In the genomic region with DNA sequence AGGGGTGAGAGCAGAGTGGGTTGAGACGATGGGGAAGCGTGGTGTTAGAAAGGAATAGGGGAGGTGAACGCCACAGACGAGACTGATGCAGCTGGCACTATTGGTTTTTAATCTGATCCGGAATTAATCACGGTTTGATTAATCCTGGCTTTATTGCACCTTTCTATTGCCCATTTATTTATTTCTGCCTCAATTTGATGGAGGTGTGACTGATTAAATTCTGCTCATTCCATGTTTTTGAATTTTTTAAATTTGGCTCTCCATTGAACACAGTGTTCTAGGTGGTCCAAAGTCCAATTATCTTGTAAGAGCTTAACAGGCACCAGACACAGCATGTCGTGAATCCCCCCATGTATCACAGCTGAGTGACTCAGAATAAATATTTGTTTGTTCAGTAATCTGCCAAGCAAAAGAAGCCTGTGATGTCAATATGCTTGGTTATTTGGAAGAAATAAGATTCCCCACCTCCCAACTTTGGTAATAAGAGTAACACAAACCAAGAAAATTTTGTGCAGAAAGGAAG, we compare ENCODE assay signal across 17 mouse cellular contexts.
A peak's percentile ranks its signal among the peaks of the same experiment; 100 is the strongest.
DNase-seq lines count a peak whose midpoint lies in the region; ATAC-seq and TF ChIP-seq lines count a peak whose summit lies in the region.
"Had no signal": no experiment of that assay in that cellular context is flagged by ENCODE, and none has a peak within 500 bp of the region (broad histone marks: within the 10 kb centered on the region; RNA-seq: fewer than 3 reads in every experiment).

No protein-coding gene starts in this region.

- no peak overlapping the region for H3K4me2 ChIP-seq in embryonic facial prominence, embryonic 11.5 days (ENCODE audit: low read depth, low read length)
- peak overlapping the region; percentile 22 for H3K4me2 ChIP-seq in midbrain, embryonic 12.5 days (replicated peaks)
- H3K4me2 ChIP-seq: heart, embryonic 11.5 days; liver, embryonic 13.5 days had no signal

- H3K36me3 ChIP-seq in embryonic facial prominence, embryonic 11.5 days (replicated peaks; ENCODE audit: control insufficient read depth, insufficient read depth, low read depth, low read length), result no peaks in the 10 kb centered on the region
- no peaks in the 10 kb centered on the region for H3K36me3 ChIP-seq in hindbrain, embryonic 10.5 days
- H3K36me3 ChIP-seq in midbrain, embryonic 12.5 days, result no peaks in the 10 kb centered on the region
- no peaks in the 10 kb centered on the region for H3K36me3 ChIP-seq in thymus, adult 2 months (ENCODE audit: control insufficient read depth, insufficient read depth, low read length)
- H3K36me3 ChIP-seq: liver, embryonic 13.5 days had no signal

- no peak overlapping the region for H3K9ac ChIP-seq in embryonic facial prominence, embryonic 11.5 days (replicated peaks; ENCODE audit: low read length)
- no peak overlapping the region for H3K9ac ChIP-seq in midbrain, embryonic 12.5 days (replicated peaks)
- H3K9ac ChIP-seq: liver, embryonic 13.5 days had no signal

- TF ChIP-seq POLR2A in thymus, adult 2 months (IDR thresholded peaks at IDR 0.05; ENCODE audit: control insufficient read depth, extremely low read depth, insufficient read depth, low read length, poor library complexity), result no peak

- DNase-seq in MN1 (ENCODE audit: low spot score), result peak; percentile 15
- no peak for DNase-seq in embryonic facial prominence, embryonic 11.5 days (ENCODE audit: low spot score)
- no peak for DNase-seq in hindbrain, embryonic 10.5 days (ENCODE audit: low spot score)
- no peak for DNase-seq in thymus, adult 2 months
- no peak for DNase-seq in gastrocnemius, adult 18-20 months (ENCODE audit: low spot score)
- no peak for DNase-seq in heart, adult 8-10 months (ENCODE audit: low spot score)
- no peak for DNase-seq in gastrocnemius, postnatal 36 days
- DNase-seq: cerebellum, adult 2 months; gastrocnemius, adult 2 months; heart, postnatal 36 days; liver, embryonic 13.5 days; lung, postnatal 14 days; right cerebral cortex, postnatal 25 days had no signal

- no peak overlapping the region for H3K27ac ChIP-seq in embryonic facial prominence, embryonic 11.5 days (replicated peaks; ENCODE audit: low read depth, low read length)
- H3K27ac ChIP-seq in hindbrain, embryonic 10.5 days, result peak overlapping the region; percentile 81
- peak overlapping the region; percentile 84 for H3K27ac ChIP-seq in midbrain, embryonic 12.5 days (replicated peaks)
- H3K27ac ChIP-seq in thymus, adult 2 months (ENCODE audit: control insufficient read depth, insufficient read depth, low read length), result no peak overlapping the region
- H3K27ac ChIP-seq: gastrocnemius, adult 2 months; liver, embryonic 13.5 days had no signal

- TF ChIP-seq CTCF in thymus, adult 2 months (IDR thresholded peaks at IDR 0.05; ENCODE audit: borderline replicate concordance, control insufficient read depth, extremely low read depth, insufficient read depth, low read length, poor library complexity), result no peak

- no peak overlapping the region for H3K4me3 ChIP-seq in embryonic facial prominence, embryonic 11.5 days (ENCODE audit: low read depth, low read length)
- H3K4me3 ChIP-seq in hindbrain, embryonic 10.5 days, result no peak overlapping the region
- H3K4me3 ChIP-seq in midbrain, embryonic 12.5 days, result no peak overlapping the region
- no peak overlapping the region for H3K4me3 ChIP-seq in thymus, adult 2 months (ENCODE audit: control insufficient read depth, insufficient read depth, low read length)
- H3K4me3 ChIP-seq: erythroblast, embryonic 14.5 days; gastrocnemius, adult 2 months; liver, embryonic 13.5 days had no signal

- no peaks in the 10 kb centered on the region for H3K9me3 ChIP-seq in embryonic facial prominence, embryonic 11.5 days (replicated peaks; ENCODE audit: control insufficient read depth, low read length)
- no peaks in the 10 kb centered on the region for H3K9me3 ChIP-seq in hindbrain, embryonic 10.5 days
- H3K9me3 ChIP-seq in midbrain, embryonic 12.5 days, result no peaks in the 10 kb centered on the region
- H3K9me3 ChIP-seq: liver, embryonic 13.5 days had no signal

- peak; percentile 80 for ATAC-seq in embryonic facial prominence, embryonic 11.5 days (replicated peaks; ENCODE audit: insufficient number of reproducible peaks, low FRiP score, low TSS enrichment, low read depth)
- peak; percentile 86 for ATAC-seq in midbrain, embryonic 12.5 days (ENCODE audit: low FRiP score, low read depth)
- ATAC-seq: activated CD4-positive, CD25-positive, alpha-beta regulatory T cell, adult 4 months had no signal

- WGBS in embryonic facial prominence, embryonic 11.5 days, result 27% methylated on average over 7 of the region's 7 CpGs
- 23% methylated on average over 7 of the region's 7 CpGs for WGBS in hindbrain, embryonic 10.5 days
- WGBS in midbrain, embryonic 12.5 days, result 5% methylated on average over 7 of the region's 7 CpGs
- WGBS in thymus, adult 2 months, result 99% methylated on average over 7 of the region's 7 CpGs

- H3K4me1 ChIP-seq in embryonic facial prominence, embryonic 11.5 days (ENCODE audit: control insufficient read depth, insufficient read depth, low read length), result no peaks in the 10 kb centered on the region
- H3K4me1 ChIP-seq in hindbrain, embryonic 10.5 days (replicated peaks), result peaks cover 34% of the 10 kb centered on the region
- peaks cover 36% of the 10 kb centered on the region for H3K4me1 ChIP-seq in midbrain, embryonic 12.5 days
- H3K4me1 ChIP-seq in thymus, adult 2 months (replicated peaks; ENCODE audit: control insufficient read depth, insufficient read depth, low read length), result no peaks in the 10 kb centered on the region
- H3K4me1 ChIP-seq: liver, embryonic 13.5 days had no signal

- intact Hi-C loops in gastrocnemius, postnatal 36 days (cut with DNase I), result loop anchor here (5.0 to 10.0 kb wide), 2 partner anchors 441 to 1029 kb away; no protein-coding TSS in a partner anchor

- no peaks in the 10 kb centered on the region for H3K27me3 ChIP-seq in embryonic facial prominence, embryonic 11.5 days (ENCODE audit: control insufficient read depth, insufficient read depth, low read length)
- peaks cover 60% of the 10 kb centered on the region for H3K27me3 ChIP-seq in hindbrain, embryonic 10.5 days (ENCODE audit: insufficient read depth, poor library complexity, severe bottlenecking)
- H3K27me3 ChIP-seq in midbrain, embryonic 12.5 days, result peaks cover 69% of the 10 kb centered on the region
- H3K27me3 ChIP-seq in thymus, adult 2 months (ENCODE audit: control insufficient read depth, insufficient read depth, low read length), result no peaks in the 10 kb centered on the region
- H3K27me3 ChIP-seq: liver, embryonic 13.5 days had no signal

Comparison
In these comparisons a context has a peak if more than half of its experiments do, and no peak if none do; other contexts are left out.
1. H3K27ac ChIP-seq: peak in hindbrain, embryonic 10.5 days (single experiment) and midbrain, embryonic 12.5 days (single experiment); none in embryonic facial prominence, embryonic 11.5 days (single experiment) and thymus, adult 2 months (single experiment).